Mouse (Mus musculus) layer of hippocampus, postnatal 25 days (tissue): ENCODE results near the gene Arid4a. TPM values are rescaled to one million over a fixed set of nuclear protein-coding genes. Genes with fewer than 3 reads are reported as not detected.
"Not testable (repeated sequence)": the region's sequence is repeated elsewhere in the genome, so short reads cannot be mapped to it uniquely, and the experiment has no call there.

ENCODE experiments used
- DNase-seq, 2 experiments: peaks; one replicate each; pipeline ENCODE4 v3.0.0; 2022; ENCODE audit warnings: mixed read lengths in 2 of 2, low spot score in 1 of 2; ENCODE audit errors: extremely low spot score in 1 of 2
- total RNA-seq, 2 experiments: library from RNA; stranded (reverse); gene quantifications; 2 replicates each; pipeline ENCODE4 v1.2.3; 2021

The Arid4a gene
- total RNA-seq, 2 experiments from 2014 or later, result 36.8 to 41.7 TPM

DNA sequence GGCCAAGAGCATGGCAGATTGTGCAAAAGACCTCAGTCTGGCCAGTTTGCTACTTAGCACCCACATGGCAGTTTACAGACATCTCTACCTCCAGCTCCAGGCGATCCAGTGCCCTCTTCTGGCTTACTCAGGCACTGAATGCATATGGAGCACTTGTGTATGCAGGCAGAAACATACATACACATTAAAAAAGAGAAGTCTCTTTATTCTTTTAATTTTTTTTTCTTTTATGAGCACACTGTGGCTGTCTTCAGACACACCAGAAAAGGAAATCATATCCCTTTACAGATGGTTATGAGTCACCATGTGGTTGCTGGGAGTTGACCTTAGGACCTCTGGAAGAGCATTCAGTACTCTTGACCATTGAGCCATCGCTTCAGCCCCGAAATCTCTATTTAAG lies 35.3 kb downstream of the Arid4a start:
- no peak for DNase-seq

DNA sequence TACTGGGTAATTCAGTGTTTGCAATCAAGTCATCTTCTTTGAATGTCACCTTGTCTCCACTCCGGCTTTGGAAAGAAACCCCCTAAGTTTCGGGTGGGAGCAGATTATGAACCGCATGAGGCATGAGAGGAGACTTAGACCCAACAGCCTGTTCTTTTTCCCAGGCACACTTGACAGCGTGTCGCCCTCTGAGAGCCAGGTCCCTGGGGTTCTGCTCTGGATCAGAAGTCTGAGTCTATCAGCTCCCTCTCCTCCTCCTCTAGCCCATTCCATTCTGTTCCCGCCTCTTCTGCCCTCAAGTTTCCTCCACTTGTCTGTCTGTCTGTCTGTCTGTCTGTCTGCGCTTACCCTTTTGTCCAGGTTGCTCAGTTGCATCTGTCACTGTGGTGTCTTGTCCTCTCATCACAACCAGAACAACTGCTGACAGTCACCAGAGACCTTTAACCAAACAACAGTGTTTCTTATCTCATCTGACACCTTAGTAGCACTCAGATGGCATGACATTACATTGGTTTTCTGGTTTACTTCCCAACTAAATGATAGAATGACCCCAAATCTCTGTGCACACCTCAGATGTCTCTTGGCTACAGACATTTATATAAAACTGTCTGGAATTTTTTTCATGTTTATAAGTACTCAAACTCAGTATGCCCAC lies 36.7 kb downstream of the Arid4a start:
- DNase-seq, result no peak

DNA sequence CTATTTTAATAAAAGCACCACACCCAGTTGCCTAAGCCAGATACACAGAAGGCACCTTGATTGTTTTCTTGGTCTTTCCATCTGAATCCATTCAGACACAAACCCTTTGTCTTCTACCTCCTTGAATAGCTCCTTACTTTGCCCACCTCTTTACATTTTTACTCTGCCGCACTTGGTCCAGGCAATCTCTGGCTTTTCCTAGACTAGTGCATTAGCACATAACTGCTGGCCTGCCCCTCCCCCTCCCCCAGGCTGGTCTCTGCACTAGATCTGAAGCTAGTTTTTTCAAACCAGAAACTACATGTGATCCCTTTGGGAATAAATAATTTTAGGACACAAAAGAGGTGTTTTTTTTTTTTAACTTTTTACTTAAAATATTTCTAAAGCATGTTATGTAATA lies 37.2 kb downstream of the Arid4a start:
- DNase-seq, result peak in 1 of 2 experiments; percentile 31

DNA sequence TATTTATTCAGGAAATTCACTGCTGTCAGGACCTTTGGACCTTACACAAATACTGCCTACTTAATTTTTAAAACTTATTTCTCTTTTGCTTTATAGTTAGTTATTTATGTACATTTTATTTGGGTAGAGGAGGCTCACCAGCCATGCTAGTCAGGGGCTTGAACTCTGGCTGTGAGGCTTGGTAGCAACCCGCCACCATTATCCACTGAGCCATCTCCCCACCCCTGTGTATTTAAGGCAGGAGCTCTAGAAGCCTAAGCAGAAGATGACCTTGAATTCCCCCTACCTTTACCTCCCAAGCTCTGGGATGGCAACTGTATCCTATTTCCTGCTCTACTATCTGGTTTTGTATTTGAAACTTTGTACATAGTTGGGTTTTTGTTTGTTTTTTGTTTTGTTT lies 37.7 kb downstream of the Arid4a start:
- no peak for DNase-seq

DNA sequence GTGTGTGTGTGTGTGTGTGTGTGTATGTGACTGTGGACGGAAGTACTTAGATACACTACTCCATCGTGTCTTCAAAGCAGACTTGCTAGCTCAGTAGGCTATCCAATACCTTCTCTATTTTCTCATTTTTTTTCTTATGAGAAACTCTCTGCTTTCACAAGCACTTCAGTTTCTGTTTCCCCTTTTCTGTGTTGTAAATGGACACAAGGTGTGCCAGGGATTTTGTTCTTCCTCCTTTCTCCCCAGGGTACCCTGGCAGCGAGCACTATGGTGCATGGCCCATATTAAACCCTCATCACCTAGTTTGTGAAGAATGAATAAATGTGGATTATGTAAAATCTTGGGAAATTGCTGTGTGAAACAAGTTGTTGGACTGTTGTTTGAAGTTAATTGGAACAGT lies 39.7 kb downstream of the Arid4a start:
- DNase-seq, result no peak

DNA sequence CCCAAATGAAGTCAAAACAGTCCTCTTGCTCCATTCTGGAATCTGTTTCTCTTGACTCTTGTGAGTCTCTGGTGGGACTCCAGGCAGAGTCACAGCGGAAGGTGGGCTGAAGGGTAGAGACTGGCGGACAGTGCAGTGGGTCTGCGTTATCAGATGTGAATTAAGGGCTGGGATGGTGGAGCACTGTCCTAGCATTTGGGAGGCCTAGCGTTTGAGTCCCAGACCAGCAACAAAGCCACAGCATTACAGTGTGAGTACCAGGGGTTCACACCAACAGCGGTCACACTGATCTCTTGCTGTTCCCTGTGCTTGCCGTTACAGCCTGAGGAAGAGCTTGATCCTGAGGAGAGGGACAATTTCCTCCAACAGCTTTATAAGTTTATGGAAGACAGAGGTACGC lies 44.0 kb downstream of the Arid4a start:
- DNase-seq, result no peak

DNA sequence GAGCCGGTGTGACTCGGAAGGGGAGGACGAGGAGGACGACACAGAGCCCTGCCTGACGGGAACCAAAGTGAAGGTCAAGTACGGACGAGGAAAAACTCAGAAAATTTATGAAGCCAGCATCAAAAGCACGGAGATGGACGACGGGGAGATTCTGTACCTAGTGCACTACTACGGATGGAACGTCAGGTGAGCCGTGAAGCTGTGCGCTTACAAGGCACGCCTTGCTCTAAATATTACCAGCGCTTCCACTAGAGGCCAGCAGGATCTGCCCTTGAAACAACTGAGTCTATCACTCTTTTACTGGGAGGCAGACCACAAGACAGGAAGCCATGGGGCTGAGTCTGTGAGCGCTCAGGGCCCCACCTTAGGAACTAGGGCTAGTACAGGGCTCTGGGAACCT lies 54.1 kb downstream of the Arid4a start:
- no peak for DNase-seq

DNA sequence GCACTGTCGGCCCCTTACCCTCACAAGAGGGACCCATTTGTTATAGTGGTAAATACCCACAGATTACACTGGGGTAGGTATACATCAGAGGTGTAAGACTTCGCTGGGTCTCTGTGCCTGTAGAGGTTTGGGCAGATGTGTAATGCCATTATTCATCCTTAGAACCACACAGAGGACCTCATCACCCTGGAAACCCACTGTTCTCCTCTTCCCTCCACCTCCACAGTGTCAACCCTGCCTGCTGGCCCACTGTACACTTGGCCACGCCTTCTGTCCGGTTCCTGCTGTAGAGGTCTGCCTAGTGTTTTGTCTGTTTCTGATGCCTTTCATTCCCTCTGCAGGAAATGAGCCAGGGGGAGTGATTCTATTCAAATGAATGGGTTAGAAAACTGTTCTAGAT lies 56.3 kb downstream of the Arid4a start:
- no peak for DNase-seq

DNA sequence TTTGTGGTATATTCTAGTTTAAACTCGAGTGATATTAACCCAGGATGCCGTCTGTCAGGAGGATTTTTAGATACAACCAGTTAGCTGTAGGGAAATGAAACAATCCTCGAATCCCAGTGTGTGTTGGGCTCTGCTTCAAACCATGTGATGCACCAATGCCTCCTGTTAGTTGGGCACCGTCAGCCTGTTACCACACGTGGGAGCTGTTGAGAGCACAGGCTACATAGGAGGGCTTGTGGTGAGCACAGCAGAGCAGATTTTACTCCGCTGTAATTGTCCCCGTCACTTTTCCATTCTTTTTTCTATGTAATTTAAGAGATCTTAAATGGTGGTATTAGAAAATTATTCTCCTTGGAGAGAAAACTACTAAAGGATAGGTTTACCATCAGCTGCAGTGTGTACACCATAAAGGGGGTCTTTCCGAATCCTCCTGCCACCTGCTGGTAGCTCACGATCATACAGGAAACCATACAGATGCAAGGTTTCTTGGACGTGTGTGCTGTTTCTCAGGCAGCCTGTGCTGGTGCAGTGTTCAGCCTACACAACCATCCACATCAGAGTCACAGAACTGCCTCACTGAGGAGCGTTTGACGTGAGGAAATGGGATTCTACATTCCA lies 57.4 kb downstream of the Arid4a start:
- DNase-seq, result peak in 1 of 2 experiments; percentile 23

DNA sequence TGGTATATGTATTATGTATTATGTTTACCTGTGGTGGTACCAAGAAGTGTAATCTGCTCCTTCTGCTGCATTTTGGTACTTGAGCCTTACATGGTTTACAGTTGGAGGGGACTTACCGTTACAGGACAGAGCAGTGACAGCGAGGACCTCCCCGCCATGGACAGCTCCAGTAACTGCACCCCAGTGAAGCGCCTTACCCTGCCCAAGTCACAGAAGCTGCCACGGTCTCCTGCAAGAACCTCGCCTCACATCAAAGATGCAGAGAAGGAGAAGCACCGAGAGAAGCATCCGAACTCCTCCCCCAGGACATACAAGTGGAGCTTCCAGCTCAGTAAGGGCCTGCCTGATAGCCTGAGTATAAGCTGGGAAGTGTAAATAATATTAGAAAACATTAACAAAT lies 70.5 kb downstream of the Arid4a start:
- no peak for DNase-seq

DNA sequence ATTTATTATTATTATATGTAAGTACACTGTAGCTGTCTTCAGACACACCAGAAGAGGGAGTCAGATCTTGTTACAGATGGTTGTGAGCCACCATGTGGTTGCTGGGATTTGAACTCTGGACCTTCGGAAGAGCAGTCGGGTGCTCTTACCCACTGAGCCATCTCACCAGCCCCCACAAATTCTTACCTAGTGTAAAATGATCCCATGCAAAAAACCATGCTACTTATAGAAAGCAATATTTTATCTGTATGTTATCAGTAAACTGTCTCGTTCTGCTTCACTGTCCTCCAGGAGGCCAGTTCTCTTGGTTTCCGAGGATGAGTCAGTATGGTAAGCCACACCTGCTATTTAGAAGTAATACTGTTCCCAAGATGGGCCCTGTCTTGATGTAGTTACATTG lies 88.5 kb downstream of the Arid4a start:
- not testable (repeated sequence) for DNase-seq

DNA sequence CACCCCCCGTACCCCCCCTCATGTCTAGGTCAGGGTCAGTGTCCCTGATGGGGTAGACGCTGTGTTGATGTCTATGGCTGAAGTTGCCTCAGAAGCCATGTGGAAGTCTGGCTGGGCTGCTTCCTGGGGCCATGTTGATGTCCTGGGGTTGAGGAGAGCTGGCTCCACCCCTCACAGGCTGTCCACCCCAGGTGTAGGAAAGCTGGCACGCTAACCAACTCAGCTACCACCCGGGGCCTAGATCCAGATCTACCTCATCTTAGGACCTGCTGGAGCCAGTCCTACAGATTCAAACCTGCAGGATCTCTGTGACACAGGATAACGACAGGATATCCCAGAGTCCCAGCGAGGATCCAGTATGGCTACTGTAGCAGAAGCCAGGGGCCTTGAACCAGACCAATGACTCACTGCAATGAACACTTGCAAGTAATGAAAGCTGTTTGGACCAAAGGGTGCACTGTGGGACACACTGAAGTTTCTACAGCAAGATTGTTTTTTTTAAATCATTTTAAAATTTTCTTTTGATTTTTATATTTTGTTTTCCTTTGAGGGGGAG lies 91.5 kb downstream of the Arid4a start:
- DNase-seq, result no peak

DNA sequence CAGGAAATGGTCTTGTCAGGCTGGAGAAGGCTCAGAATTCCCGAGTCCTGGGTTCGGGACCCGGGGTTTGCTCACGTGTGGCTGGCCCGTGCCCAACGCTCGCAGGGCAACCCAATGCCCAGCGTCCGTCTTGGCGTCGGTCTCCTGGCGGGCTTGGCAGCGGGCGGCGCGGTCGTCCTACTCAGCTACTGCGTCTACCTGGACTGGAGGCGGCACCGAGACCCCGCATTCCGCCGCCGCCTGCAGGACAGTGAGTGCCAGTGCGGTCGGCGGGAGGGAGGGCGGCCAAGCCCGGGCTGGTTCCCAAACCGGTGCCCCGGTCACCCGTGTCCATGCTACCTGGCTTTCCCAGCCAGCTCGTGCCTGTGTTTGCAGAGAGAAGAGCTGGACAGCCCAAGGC lies 95.5 kb downstream of the Arid4a start, which contains the start of gene Tomm20l:
Tomm20l (plus strand) TSS at position 98 of the 400 bp plus-strand sequence.
- DNase-seq, result no peak

DNA sequence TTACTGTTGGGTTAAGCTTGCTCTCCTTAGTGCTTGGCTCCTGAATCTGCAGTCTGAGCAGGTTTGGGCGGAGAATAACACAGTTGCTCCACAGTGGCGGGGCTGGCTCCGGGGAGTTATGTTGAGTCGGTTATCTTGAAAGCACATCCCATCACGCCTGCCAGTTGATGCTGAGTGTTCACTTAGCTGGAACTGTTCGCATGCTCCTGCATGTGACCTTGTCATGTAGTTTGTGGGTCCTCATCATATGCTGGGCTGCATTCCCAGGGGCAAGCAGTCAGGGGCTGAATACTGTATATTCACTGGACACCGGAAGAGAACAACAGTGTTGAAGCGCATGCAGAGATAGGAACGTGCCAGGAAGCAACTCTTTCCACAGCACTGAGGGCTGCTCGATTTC lies 97.3 kb downstream of the Arid4a start:
- DNase-seq, result no peak

DNA sequence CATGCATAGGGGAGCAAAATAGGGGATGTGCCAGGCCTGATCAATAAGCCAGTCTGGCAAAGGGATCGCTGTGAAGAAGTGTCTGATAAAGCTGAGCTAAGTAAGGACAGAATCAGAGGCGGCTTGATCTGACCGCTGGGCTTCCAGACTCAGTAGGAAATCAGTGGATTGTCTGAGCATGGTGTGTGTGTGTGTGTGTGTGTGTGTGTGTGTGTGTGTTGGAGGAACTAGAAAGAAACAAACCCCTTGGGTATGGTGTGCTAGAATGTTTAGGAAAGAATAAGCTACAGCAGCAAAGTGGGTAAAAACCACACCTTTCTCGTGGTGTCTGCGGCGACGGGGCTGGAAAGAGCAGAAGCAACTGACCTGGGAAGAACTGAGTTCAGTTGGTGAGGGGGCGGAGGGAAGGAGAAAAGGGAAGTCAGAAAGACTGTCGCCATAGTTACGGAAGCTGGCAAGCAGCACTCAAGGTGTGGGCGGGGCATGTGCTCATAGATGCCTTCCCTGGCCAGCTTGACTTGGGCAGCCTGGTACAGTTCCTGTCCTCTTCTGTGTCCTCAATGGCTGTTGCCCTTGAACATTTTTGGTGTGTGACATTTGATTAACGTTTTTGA lies 98.0 kb downstream of the Arid4a start:
- peak in 1 of 2 experiments; percentile 33 for DNase-seq

DNA sequence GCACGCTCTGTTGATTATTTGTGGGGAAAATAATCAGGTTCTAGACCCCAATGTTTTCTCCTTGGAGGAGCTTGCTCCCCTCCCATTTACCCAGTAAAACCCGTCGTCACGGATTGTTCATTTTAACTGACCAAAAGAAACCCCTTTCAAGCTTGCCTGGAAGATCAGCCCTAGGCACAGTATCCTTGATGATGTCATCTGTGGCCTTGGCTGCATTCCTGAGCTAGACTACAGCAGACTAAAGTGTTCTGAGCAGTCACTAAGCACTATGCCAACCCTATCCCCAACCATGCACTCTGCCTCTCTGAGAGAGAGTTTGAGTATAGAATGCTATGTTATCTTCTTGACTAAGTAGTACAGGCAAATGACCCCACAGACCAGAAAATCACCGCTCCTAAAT lies 100.6 kb downstream of the Arid4a start:
- no peak for DNase-seq

DNA sequence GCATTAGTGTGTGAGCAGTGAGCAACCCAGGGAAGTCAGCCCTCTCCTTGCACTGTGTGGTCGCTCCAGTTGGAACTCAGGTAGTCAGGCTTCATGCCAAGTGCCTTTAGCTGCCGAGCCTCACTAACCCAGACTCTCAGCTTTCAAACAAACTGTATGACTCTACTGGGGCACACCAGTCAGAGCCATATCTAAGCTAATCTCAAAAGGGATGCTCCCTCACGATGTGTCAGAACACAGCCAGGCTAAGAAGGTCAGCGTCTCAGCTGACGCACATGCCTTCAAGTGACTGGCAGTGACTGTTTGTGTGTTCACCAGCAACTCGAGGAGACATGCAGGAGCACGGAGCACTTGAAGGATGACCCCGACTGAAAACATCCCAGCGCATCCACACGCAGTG lies 106.9 kb downstream of the Arid4a start:
- no peak for DNase-seq

DNA sequence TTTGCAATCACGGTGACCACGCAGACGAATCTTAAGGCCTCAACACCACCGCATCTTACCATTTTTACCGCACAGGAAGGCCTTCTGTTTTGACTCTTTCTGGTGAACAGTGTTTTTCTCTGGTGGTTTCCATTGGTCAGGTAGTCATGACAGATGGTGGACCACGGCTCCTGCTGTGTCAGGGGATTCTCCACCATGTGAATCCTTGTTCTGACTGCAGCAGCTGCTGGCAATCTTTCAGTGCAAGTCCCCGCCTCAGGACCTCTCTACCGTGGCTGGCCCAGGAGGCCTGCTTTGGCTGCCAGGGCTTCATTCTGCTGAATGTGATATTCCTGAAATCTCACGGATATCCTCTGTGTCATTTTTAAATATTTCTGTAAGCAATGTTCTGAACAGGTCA lies 107.5 kb downstream of the Arid4a start:
- no peak for DNase-seq

DNA sequence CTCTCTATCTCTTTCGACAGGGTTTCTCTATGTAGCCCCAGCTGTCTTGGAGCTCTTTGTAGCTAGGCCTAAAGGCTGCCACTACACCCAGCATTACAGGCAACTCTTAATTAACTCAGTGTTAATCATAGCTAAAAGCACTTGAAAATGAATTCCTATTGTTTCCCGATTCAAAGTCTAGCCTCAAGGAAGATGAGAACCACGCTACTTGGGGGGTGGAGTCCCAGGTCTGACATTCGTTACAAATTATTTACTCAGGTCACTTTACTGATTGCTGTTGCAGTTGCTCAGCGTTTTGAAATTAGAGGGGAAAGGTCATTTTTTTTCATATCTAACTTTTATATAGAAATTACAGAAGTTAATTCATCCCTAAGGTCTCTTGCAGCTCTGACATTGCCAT lies 119.8 kb downstream of the Arid4a start:
- no peak for DNase-seq

DNA sequence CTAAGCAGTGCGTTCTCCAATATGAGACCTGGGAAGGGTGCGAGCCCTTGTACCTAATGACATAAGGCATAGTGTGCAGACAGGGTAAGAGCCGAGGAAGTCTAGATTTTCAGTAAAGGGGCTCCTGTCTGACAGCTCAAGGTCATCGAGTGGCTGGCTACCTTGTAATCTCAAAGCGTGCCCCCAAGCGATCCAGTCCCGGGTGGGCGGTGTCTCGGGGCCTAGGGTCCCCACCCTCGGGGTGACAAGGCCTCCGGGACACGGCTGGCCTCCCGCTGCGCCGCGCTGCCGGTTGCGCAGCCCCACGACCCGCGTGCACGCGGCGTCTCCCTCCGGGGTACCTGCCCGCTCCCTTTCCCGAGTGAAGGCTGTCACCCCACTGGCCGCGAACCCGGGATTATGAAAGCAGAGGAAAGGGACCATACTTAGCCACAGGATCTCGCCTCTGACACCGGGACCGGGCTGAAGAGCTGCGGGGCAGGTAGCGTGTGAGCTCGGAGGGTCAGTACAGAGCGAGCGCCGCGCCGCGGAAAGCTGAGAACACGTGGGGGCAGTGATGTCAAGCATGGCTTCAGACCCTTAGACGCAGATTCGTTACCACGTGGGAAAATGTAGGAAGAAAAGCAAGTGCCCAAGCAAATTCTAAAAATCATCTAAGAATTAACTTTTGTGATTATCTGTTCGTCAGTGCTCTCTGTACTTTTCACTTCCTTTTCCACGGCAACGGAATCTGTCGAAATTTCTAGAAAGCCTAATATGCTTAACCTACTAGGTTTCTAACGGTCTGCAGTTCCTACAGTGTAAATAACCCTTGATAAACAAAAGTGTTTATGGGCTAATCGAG lies 120.6 kb downstream of the Arid4a start, which contains the start of the genes Timm9 and 2700049A03Rik:
Timm9 (minus strand) TSS at position 555 of the 844 bp plus-strand sequence.
2700049A03Rik (plus strand) TSS at position 719 of the 844 bp plus-strand sequence.
- peak; percentile 67 to 78 for DNase-seq
